Mouse (Mus musculus) erythroblast, embryonic 14.5 days (primary cell): Measurements from ENCODE around the gene Ndufs5. TPM values are rescaled to one million over a fixed set of nuclear protein-coding genes. Genes with fewer than 3 reads are reported as not detected.

Experiments used
- H3K27me3 ChIP-seq: 2 replicates; pipeline ENCODE4 v1.6.1; 2012; ENCODE audit warnings: inconsistent platforms; ENCODE audit not compliant: control insufficient read depth
- H3K36me3 ChIP-seq: 2 replicates; pipeline ENCODE4 v1.6.1; 2012; ENCODE audit warnings: mild to moderate bottlenecking, inconsistent platforms; ENCODE audit not compliant: control insufficient read depth
- H3K4me1 ChIP-seq: 2 replicates; pipeline ENCODE4 v1.6.1; 2012; ENCODE audit warnings: inconsistent platforms; ENCODE audit not compliant: control insufficient read depth
- H3K4me3 ChIP-seq: replicated peaks from 2 replicates; pipeline ENCODE3; 2012; ENCODE audit warnings: moderate library complexity, mild to moderate bottlenecking, inconsistent platforms
- H3K9me3 ChIP-seq: 2 replicates; pipeline ENCODE4 v1.6.1; 2012; ENCODE audit warnings: low read length, inconsistent platforms, mixed read lengths; ENCODE audit not compliant: control insufficient read depth
- GATA1 ChIP-seq: IDR thresholded peaks from 2 replicates; pipeline ENCODE4 v1.6.1; 2012; ENCODE audit warnings: low read length, inconsistent platforms, mixed read lengths
- TAL1 ChIP-seq: IDR thresholded peaks from 3 replicates; pipeline ENCODE4 v1.6.1; 2012; ENCODE audit warnings: low read length, inconsistent platforms, mixed read lengths
- polyA plus RNA-seq: library from polyadenylated mRNA; stranded (reverse); fragments of >175 nt; gene quantifications from 2 replicates; pipeline ENCODE4 v1.2.3, GENCODE M21; 2012

The Ndufs5 gene
- polyA plus RNA-seq, 1 experiment: 13.5 TPM

DNA sequence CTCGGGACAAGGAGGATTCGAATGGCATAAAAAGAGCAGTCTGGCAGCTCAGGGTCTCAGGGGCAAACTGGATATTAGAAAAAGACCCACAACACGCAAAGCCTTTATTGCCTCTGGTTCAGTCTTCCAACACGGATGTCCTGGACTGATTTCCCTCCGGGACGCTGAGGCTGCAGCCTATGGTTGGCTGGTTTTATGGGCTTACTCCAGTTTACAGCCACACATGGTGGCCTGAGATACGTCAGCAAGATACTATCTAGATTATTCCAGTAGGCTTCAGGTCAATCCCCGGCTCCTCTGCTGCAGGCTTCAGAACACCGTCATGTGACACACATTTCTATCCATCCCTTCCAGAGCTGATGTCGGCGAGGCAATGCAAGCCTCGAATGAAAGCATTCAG, 24.6 kb downstream of the Ndufs5 start:
- no peak for TF ChIP-seq GATA1
- no peak for TF ChIP-seq TAL1
- Histone ChIP-seq H3K36me3 (no peaks in the 10 kb centered on the region), H3K4me1 (no peaks in the 10 kb centered on the region), H3K9me3 (no peaks in the 10 kb centered on the region), H3K4me3 (no peak overlapping the region), H3K27me3 (peaks cover 20% of the 10 kb centered on the region)

DNA sequence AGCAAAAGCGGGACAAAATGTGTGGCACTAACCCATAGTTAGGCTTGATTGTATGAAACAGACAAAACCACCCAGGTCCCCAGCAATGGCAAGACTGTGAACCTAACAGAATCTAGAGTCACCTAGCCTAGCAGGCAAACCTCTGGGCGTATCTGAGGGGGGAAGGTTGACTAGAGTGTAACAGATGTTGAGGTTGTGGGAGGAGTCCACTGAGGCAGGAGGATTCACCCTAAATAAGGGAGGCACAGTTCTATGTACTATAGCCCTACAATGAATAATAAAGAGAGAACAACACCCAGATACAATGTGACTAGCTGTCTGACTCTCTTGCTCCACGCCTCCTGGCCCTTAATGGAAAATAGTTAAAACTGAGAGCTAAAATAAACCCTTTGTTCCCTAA, 25.9 kb downstream of the Ndufs5 start:
- H3K4me3 ChIP-seq: no peak overlapping the region
- H3K9me3 ChIP-seq: no peaks in the 10 kb centered on the region
- no peaks in the 10 kb centered on the region for H3K36me3 ChIP-seq
- H3K27me3 ChIP-seq: peaks cover 32% of the 10 kb centered on the region
- TF ChIP-seq GATA1 (no peak), TAL1 (no peak)
- H3K4me1 ChIP-seq: no peaks in the 10 kb centered on the region

DNA sequence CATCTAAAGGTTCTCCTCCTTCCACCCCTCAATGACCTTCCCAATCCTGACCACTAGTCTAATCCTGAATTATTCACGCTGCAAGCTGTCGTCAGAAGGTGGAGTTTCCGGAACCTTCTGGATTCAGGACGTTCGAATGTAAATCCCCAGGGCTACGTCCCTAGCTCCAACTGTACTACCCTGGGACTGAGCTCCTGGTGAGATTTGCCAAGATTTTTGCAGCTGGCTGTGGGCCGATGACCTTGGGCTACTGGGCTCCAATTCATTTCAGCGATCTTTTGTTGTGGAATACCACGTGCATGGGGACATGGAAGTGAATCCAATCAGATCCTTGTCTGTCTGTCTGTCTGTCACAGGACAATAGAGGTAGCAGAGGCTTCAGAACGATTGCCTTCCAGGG, 27.7 kb downstream of the Ndufs5 start:
- Histone ChIP-seq H3K36me3 (no peaks in the 10 kb centered on the region), H3K4me3 (no peak overlapping the region), H3K9me3 (peaks cover 4% of the 10 kb centered on the region; the same call in 1 of the 2 replicates), H3K27me3 (peaks cover 49% of the 10 kb centered on the region), H3K4me1 (peaks cover 6% of the 10 kb centered on the region)
- TF ChIP-seq GATA1 (no peak), TAL1 (no peak)

DNA sequence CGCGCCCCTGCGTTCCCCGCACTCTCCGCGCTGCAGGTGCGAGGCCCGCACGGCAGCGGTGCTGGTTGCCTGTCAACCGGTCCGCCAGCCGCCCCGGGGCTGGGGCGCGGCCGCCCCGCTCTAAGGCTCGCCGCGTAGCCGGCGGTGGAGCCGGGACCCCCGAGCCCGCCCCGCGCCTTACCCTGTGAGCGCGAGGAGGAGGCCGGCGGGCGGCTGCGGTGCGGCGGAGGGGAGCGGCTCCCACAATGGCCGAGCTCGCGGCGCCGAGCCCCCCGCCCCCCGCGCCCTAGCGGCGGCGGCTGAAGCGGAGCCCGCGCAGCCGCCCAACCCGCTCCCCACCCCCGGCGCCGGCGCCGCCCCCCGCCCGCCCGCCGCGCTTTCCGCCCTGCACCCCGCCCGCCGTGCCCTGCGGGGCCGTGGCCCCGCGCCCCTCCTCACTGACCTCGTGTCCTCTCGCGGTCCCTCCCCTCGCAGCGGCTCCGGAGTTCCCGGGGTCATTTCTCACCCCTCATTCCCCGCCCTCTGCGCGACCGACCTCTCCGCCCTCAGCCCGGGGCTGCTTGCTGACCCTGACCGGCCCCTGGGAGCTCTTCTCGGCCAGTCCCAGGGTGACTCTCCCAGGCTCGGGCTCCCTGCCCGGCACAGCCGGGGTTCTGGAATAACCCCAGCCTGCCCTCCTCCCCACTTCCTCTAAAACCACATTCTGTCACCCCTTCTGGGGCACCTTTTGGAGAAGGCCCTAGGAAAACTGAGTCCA, 30.8 kb downstream of the Ndufs5 start:
- no peak for TF ChIP-seq TAL1
- TF ChIP-seq GATA1: no peak
- Histone ChIP-seq H3K4me3 (peak overlapping the region; percentile 51), H3K4me1 (peaks cover 6% of the 10 kb centered on the region), H3K9me3 (peaks cover 4% of the 10 kb centered on the region; the same call in 1 of the 2 replicates), H3K27me3 (peaks cover 72% of the 10 kb centered on the region), H3K36me3 (no peaks in the 10 kb centered on the region)

DNA sequence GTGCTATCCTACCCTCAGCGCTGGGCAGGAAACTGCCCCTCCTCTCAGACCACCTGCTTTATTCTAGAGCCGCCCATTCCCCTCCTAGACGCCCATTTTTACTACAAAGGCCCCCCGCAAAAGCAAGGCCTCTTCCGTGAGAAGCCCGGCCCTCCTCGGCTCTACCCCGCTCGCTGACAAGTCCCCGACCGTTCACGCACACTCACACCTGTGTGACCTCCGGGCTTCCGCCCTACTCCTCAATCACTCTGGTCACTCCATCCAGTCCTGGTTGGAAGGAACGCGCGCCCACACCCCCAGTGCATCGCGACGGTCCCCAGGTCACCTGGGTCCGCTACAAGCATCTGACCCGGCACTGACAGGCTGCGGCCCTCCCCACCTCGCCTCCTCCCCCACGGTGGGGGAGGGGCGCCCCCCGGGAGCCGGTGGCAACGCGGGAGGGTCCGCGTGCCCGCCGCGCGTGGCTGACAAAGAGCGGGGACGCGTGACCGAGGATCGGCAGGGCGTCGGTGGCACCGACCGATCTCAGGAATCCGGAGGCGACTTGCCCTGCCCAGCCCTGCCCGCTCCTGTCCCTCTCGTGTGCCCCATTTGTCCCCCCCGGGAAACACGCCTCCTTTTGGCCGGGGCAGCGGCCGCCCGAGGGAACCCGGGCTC, 31.5 kb downstream of the Ndufs5 start:
- Histone ChIP-seq H3K4me1 (peaks cover 6% of the 10 kb centered on the region), H3K4me3 (peak overlapping the region; percentile 51), H3K27me3 (peaks cover 66% of the 10 kb centered on the region), H3K36me3 (no peaks in the 10 kb centered on the region), H3K9me3 (peaks cover 4% of the 10 kb centered on the region; the same call in 1 of the 2 replicates)
- TF ChIP-seq GATA1 (no peak), TAL1 (no peak)

DNA sequence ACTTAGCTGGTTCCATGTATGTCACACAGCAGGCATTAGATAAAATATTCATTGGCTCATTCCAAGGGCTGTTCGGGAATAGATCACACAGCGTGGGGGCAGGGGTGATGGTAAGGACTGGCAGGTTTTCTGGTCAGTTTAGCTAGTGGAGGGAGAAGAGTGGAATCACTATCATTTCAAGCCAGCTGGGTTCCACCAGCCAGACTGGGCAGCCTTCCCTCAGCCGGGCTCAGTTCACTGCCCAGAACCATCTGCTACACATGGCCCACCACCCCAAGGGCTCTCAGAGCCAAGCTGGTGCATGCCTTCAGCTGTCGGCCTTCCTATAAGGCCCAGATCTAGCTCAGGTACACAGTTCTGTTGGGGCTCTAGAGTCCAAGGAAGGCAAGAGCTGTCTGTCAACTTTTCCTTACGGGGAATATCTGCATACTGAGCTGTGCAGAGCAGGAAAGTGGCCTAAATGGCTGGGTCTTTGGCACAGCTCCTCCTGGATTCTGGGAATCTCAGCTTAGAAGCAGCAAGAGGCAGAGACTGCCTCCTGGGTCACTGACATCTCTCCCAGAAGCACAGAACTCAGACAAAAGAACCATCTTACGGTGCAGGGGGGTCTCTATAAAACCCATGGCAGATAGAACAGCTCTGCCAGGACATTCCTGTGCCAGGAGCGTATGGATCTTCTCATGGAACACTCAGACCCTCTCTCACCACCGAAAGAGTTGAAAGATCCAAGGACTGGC, 32.3 kb downstream of the Ndufs5 start:
- TF ChIP-seq GATA1 (no peak), TAL1 (no peak)
- no peak overlapping the region for H3K4me3 ChIP-seq
- peaks cover 66% of the 10 kb centered on the region for H3K27me3 ChIP-seq

DNA sequence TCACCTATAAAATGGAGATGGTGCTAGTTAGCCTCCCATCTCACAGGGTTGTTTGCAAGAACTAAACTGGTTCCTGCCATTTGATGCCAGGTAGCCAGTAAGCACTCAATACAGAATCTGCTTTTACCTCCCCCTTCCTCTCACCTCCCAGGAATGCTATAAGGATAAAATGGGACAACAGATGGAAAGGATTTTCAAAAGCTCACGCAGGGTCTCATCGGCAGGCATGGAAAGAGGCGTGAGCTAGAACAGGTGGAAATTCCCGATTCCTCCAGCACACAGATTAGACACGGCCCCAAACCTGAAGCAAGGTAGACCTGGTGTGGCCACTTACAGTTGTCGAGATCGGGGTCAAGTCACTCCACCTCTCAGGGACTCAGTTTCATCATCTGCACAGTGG, 33.0 kb downstream of the Ndufs5 start:
- peaks cover 62% of the 10 kb centered on the region for H3K27me3 ChIP-seq
- no peaks in the 10 kb centered on the region for H3K36me3 ChIP-seq
- no peak for TF ChIP-seq GATA1
- TF ChIP-seq TAL1: no peak
- H3K4me1 ChIP-seq: peaks cover 6% of the 10 kb centered on the region
- no peak overlapping the region for H3K4me3 ChIP-seq
- peaks cover 4% of the 10 kb centered on the region; the same call in 1 of the 2 replicates for H3K9me3 ChIP-seq

More for the DNA sequence above, 32.3 kb downstream of the Ndufs5 start:
- Histone ChIP-seq H3K9me3 (peaks cover 4% of the 10 kb centered on the region; the same call in 1 of the 2 replicates), H3K4me1 (peaks cover 6% of the 10 kb centered on the region), H3K36me3 (no peaks in the 10 kb centered on the region)

DNA sequence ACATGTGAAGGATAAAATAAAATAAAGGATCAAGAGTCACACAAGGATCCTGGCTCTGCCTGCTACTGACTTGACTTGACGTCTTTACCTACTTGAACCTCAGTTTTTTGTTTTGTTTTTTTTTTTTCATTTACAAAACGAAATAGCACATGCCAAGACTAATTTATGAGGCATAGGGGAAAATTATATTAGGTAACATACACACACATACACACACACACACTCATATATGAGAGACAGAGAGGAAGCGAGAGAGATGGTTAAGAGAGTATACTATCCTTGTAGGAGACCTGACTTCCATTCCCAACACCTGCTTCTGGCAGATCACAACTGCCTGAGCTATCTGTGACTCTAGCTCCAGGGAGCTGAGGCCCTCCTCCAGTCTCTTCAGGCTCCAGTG, 33.7 kb downstream of the Ndufs5 start, which contains the start of gene Macf1:
Gene Macf1 (minus strand): TSS at position 101 of the 400 bp plus-strand sequence.
- Histone ChIP-seq H3K4me1 (peaks cover 6% of the 10 kb centered on the region), H3K36me3 (no peaks in the 10 kb centered on the region), H3K4me3 (no peak within 1 kb of the TSS), H3K9me3 (peaks cover 4% of the 10 kb centered on the region; the same call in 1 of the 2 replicates), H3K27me3 (peaks cover 58% of the 10 kb centered on the region)
- no peak for TF ChIP-seq GATA1
- TF ChIP-seq TAL1: no peak

DNA sequence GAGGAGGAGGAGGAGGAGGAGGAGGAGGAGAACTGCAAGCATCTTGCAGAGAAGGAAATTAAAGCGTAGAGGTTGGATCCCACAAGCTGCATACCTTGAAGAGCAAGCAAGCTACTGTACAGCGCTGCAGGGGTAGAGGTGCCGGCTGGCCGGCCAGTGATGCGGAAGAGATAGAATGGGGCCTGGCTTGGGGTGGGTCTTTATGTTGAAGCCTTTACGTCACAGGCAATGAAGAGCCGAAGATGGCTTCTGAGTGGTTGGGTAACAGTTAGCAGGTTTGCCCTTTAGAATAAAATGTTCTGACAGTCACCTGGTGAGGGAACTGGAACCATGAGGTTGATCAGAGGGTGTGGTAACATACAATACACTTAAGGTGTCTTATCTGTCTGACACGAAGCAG, 35.7 kb downstream of the Ndufs5 start:
- H3K4me3 ChIP-seq: no peak overlapping the region
- TF ChIP-seq TAL1: no peak
- no peak for TF ChIP-seq GATA1
- peaks cover 6% of the 10 kb centered on the region for H3K4me1 ChIP-seq
- peaks cover 42% of the 10 kb centered on the region for H3K27me3 ChIP-seq
- H3K36me3 ChIP-seq: no peaks in the 10 kb centered on the region
- peaks cover 4% of the 10 kb centered on the region; the same call in 1 of the 2 replicates for H3K9me3 ChIP-seq
